Mouse (Mus musculus): ENCODE data around the gene Sall1. TPM values are rescaled to one million over a fixed set of nuclear protein-coding genes. Genes with fewer than 3 reads are reported as not detected.

The Sall1 gene
- total and polyA plus RNA-seq, 2 experiments from 2014 or later: 2.0 to 2.3 TPM

- WGBS: 82% methylated on average over 4 of the region's 4 CpGs
- TF ChIP-seq EP300 (IDR thresholded peaks at IDR 0.05; ENCODE audit: low read depth) (no peak), CTCF (IDR thresholded peaks at IDR 0.05; ENCODE audit: low read depth) (no peak)
- H3K27me3 ChIP-seq (ENCODE audit: control insufficient read depth, insufficient read depth, low read length): peaks cover 90% of the 10 kb centered on the region
- no peak overlapping the region for H3K4me3 ChIP-seq (ENCODE audit: low read depth, low read length)
- no peak overlapping the region for H3K4me2 ChIP-seq (ENCODE audit: low read depth, low read length)
- no peak overlapping the region for H3K27ac ChIP-seq (ENCODE audit: low read depth)
- H3K9me3 ChIP-seq (replicated peaks; ENCODE audit: control insufficient read depth, low read length): no peaks in the 10 kb centered on the region
- ATAC-seq (ENCODE audit: insufficient read depth, low read depth): no peak
- no peak for DNase-seq (ENCODE audit: low spot score)
- H3K9ac ChIP-seq (replicated peaks; ENCODE audit: low read depth, low read length): no peak overlapping the region
- no peaks in the 10 kb centered on the region for H3K36me3 ChIP-seq (replicated peaks; ENCODE audit: control insufficient read depth, insufficient read depth, low read length)
- H3K4me1 ChIP-seq (ENCODE audit: control insufficient read depth, insufficient read depth): peaks cover 18% of the 10 kb centered on the region; the same call in 1 of the 2 replicates
Observed at GRCm38 (mm10) chr8:89038920-89039319, 5.0 kb downstream of the Sall1 start.

- 0 out of 2 replicates have a peak, but pooled peaks cover 10% of the 10 kb centered on the region for H3K4me1 ChIP-seq (ENCODE audit: control insufficient read depth, insufficient read depth)
- DNase-seq (ENCODE audit: low spot score): no peak
- no peaks in the 10 kb centered on the region for H3K36me3 ChIP-seq (replicated peaks; ENCODE audit: control insufficient read depth, insufficient read depth, low read length)
- H3K9me3 ChIP-seq (replicated peaks; ENCODE audit: control insufficient read depth, low read length): no peaks in the 10 kb centered on the region
- H3K4me3 ChIP-seq (ENCODE audit: low read depth, low read length): no peak overlapping the region
- TF ChIP-seq CTCF (IDR thresholded peaks at IDR 0.05; ENCODE audit: low read depth) (peak; percentile 21), EP300 (IDR thresholded peaks at IDR 0.05; ENCODE audit: low read depth) (no peak)
- H3K9ac ChIP-seq (replicated peaks; ENCODE audit: low read depth, low read length): no peak overlapping the region
- H3K27me3 ChIP-seq (ENCODE audit: control insufficient read depth, insufficient read depth, low read length): peaks cover 83% of the 10 kb centered on the region
- WGBS: 23% methylated on average over 9 of the region's 9 CpGs
- no peak for ATAC-seq (ENCODE audit: insufficient read depth, low read depth)
- H3K4me2 ChIP-seq (ENCODE audit: low read depth, low read length): no peak overlapping the region
- no peak overlapping the region for H3K27ac ChIP-seq (ENCODE audit: low read depth)
Observed at GRCm38 (mm10) chr8:89037536-89038236, 6.3 kb downstream of the Sall1 start.

GRCm38 (mm10) chr8:89032412-89032811 is 11.6 kb downstream of the Sall1 start:
- Histone ChIP-seq H3K4me1 (ENCODE audit: control insufficient read depth, insufficient read depth) (no peaks in the 10 kb centered on the region), H3K27ac (ENCODE audit: low read depth) (no peak overlapping the region), H3K4me3 (ENCODE audit: low read depth, low read length) (no peak overlapping the region), H3K9me3 (replicated peaks; ENCODE audit: control insufficient read depth, low read length) (no peaks in the 10 kb centered on the region), H3K36me3 (replicated peaks; ENCODE audit: control insufficient read depth, insufficient read depth, low read length) (no peaks in the 10 kb centered on the region), H3K4me2 (ENCODE audit: low read depth, low read length) (no peak overlapping the region), H3K9ac (replicated peaks; ENCODE audit: low read depth, low read length) (no peak overlapping the region), H3K27me3 (ENCODE audit: control insufficient read depth, insufficient read depth, low read length) (peaks cover 61% of the 10 kb centered on the region)
- DNase-seq (ENCODE audit: low spot score): no peak
- no peak for TF ChIP-seq EP300 (IDR thresholded peaks at IDR 0.05; ENCODE audit: low read depth)
- 83% methylated on average over 13 of the region's 13 CpGs for WGBS
- ATAC-seq (ENCODE audit: insufficient read depth, low read depth): no peak

GRCm38 (mm10) chr8:89028156-89028555 is 15.8 kb downstream of the Sall1 start:
- Histone ChIP-seq H3K4me1 (ENCODE audit: control insufficient read depth, insufficient read depth) (no peaks in the 10 kb centered on the region), H3K9me3 (replicated peaks; ENCODE audit: control insufficient read depth, low read length) (no peaks in the 10 kb centered on the region), H3K36me3 (replicated peaks; ENCODE audit: control insufficient read depth, insufficient read depth, low read length) (no peaks in the 10 kb centered on the region), H3K27me3 (ENCODE audit: control insufficient read depth, insufficient read depth, low read length) (peaks cover 58% of the 10 kb centered on the region), H3K27ac (ENCODE audit: low read depth) (no peak overlapping the region), H3K4me3 (ENCODE audit: low read depth, low read length) (no peak overlapping the region), H3K4me2 (ENCODE audit: low read depth, low read length) (no peak overlapping the region), H3K9ac (replicated peaks; ENCODE audit: low read depth, low read length) (no peak overlapping the region)
- no peak for ATAC-seq (ENCODE audit: insufficient read depth, low read depth)
- no peak for TF ChIP-seq EP300 (IDR thresholded peaks at IDR 0.05; ENCODE audit: low read depth)
- no peak for TF ChIP-seq CTCF (IDR thresholded peaks at IDR 0.05; ENCODE audit: low read depth)
- no peak for DNase-seq (ENCODE audit: low spot score)
- WGBS: 56% methylated on average over 12 of the region's 12 CpGs

GRCm38 (mm10) chr8:89026139-89026520 is 17.8 kb downstream of the Sall1 start:
- no peak for ATAC-seq (ENCODE audit: insufficient read depth, low read depth)
- 30% methylated on average over 12 of the region's 13 CpGs for WGBS
- H3K9ac ChIP-seq (replicated peaks; ENCODE audit: low read depth, low read length): no peak overlapping the region

More at GRCm38 (mm10) chr8:89026139-89026520, 17.8 kb downstream of the Sall1 start:
- Histone ChIP-seq H3K4me2 (ENCODE audit: low read depth, low read length) (no peak overlapping the region; the same call in 1 of the 2 replicates), H3K36me3 (replicated peaks; ENCODE audit: control insufficient read depth, insufficient read depth, low read length) (no peaks in the 10 kb centered on the region), H3K4me1 (ENCODE audit: control insufficient read depth, insufficient read depth) (no peaks in the 10 kb centered on the region), H3K27ac (ENCODE audit: low read depth) (no peak overlapping the region), H3K9me3 (replicated peaks; ENCODE audit: control insufficient read depth, low read length) (no peaks in the 10 kb centered on the region), H3K27me3 (ENCODE audit: control insufficient read depth, insufficient read depth, low read length) (peaks cover 71% of the 10 kb centered on the region), H3K4me3 (ENCODE audit: low read depth, low read length) (peak overlapping the region; percentile 35; the same call in 1 of the 2 replicates)
- DNase-seq (ENCODE audit: low spot score): no peak
- no peak for TF ChIP-seq CTCF (IDR thresholded peaks at IDR 0.05; ENCODE audit: low read depth)
- no peak for TF ChIP-seq EP300 (IDR thresholded peaks at IDR 0.05; ENCODE audit: low read depth)
